Comparison of ENCODE assay signal across 12 mouse cellular contexts in genomic region chr4:77155561-77155960, GRCm38 (mm10).
DNase-seq lines count a peak whose midpoint lies in the region; ATAC-seq lines count a peak whose summit lies in the region.
"Had no signal": no experiment of that assay in that cellular context is flagged by ENCODE, and none has a peak within 500 bp of the region (broad histone marks: within the 10 kb centered on the region; RNA-seq: fewer than 3 reads in every experiment).

No protein-coding gene starts in this region.

- H3K4me2 ChIP-seq in forebrain, embryonic 15.5 days (replicated peaks): no peak overlapping the region
- no peak overlapping the region for H3K4me2 ChIP-seq in forebrain, embryonic 11.5 days (ENCODE audit: low read depth, low read length, severe bottlenecking)
- H3K4me2 ChIP-seq: heart, embryonic 15.5 days had no signal

- H3K4me1 ChIP-seq in forebrain, embryonic 15.5 days: 0 out of 2 replicates have a peak, but pooled peaks cover 2% of the 10 kb centered on the region
- no peaks in the 10 kb centered on the region for H3K4me1 ChIP-seq in forebrain, embryonic 11.5 days (replicated peaks; ENCODE audit: control insufficient read depth, insufficient read depth, low read length)
- H3K4me1 ChIP-seq: heart, embryonic 15.5 days; megakaryocyte, embryonic 14.5 days had no signal

- 0 out of 2 replicates have a peak overlapping the region, but pooled peaks have one; percentile 43 for H3K27ac ChIP-seq in forebrain, embryonic 15.5 days (replicated peaks)
- H3K27ac ChIP-seq in forebrain, embryonic 11.5 days (ENCODE audit: low read depth, low read length): no peak overlapping the region
- H3K27ac ChIP-seq: heart, embryonic 15.5 days had no signal

- intact Hi-C loops in left cerebral cortex, postnatal 25 days (cut with DNase I): no loop called here

- ATAC-seq in forebrain, embryonic 15.5 days (replicated peaks): peak; percentile 85
- no peak for ATAC-seq in forebrain, embryonic 11.5 days (replicated peaks; ENCODE audit: low FRiP score)

- no peak for DNase-seq in forebrain, embryonic 11.5 days (ENCODE audit: low spot score)
- DNase-seq in cerebellum, adult 18-20 months: peak; percentile 42 to 48
- peak; percentile 55 to 80 for DNase-seq in frontal cortex, adult 2 months (ENCODE audit: extremely low spot score in 1 of 2, low spot score in 1 of 2)
- peak; percentile 29 to 89 for DNase-seq in left cerebral cortex, postnatal 25 days (ENCODE audit: low spot score in 2 of 2)
- no peak for DNase-seq in ovary, postnatal 10 days (ENCODE audit: low spot score)
- no peak for DNase-seq in gastrocnemius, adult 8-10 months (ENCODE audit: low spot score in 2 of 2)
- DNase-seq in adipocyte (ENCODE audit: low spot score): no peak
- DNase-seq: embryo, embryonic 11 days; thymus, adult 18-20 months had no signal

- no peak overlapping the region for H3K9ac ChIP-seq in forebrain, embryonic 15.5 days (replicated peaks)
- no peak overlapping the region for H3K9ac ChIP-seq in forebrain, embryonic 11.5 days (ENCODE audit: low read length)
- H3K9ac ChIP-seq: heart, embryonic 15.5 days had no signal

- no peaks in the 10 kb centered on the region for H3K9me3 ChIP-seq in forebrain, embryonic 15.5 days
- H3K9me3 ChIP-seq in forebrain, embryonic 11.5 days (ENCODE audit: control insufficient read depth, low read length): no peaks in the 10 kb centered on the region
- H3K9me3 ChIP-seq: heart, embryonic 15.5 days; megakaryocyte, embryonic 14.5 days had no signal

- no peaks in the 10 kb centered on the region for H3K36me3 ChIP-seq in forebrain, embryonic 15.5 days
- H3K36me3 ChIP-seq in forebrain, embryonic 11.5 days (ENCODE audit: control insufficient read depth, insufficient read depth, low read length): no peaks in the 10 kb centered on the region
- H3K36me3 ChIP-seq: heart, embryonic 15.5 days had no signal

- no peak overlapping the region for H3K4me3 ChIP-seq in forebrain, embryonic 15.5 days
- no peak overlapping the region for H3K4me3 ChIP-seq in forebrain, embryonic 11.5 days (ENCODE audit: low read depth, low read length)
- H3K4me3 ChIP-seq: heart, embryonic 15.5 days; megakaryocyte, embryonic 14.5 days had no signal

- 48% methylated on average over 2 of the region's 2 CpGs for WGBS in forebrain, embryonic 15.5 days
- WGBS in forebrain, embryonic 11.5 days: 91% methylated on average over 2 of the region's 2 CpGs

- no peaks in the 10 kb centered on the region for H3K27me3 ChIP-seq in forebrain, embryonic 15.5 days
- no peaks in the 10 kb centered on the region for H3K27me3 ChIP-seq in forebrain, embryonic 11.5 days (ENCODE audit: control insufficient read depth, insufficient read depth, low read length)
- H3K27me3 ChIP-seq: heart, embryonic 15.5 days; megakaryocyte, embryonic 14.5 days had no signal

Comparison
In these comparisons a context has a peak if more than half of its experiments do, and no peak if none do; other contexts are left out.
1. DNase-seq: peak in cerebellum, adult 18-20 months (2 of 2), frontal cortex, adult 2 months (2 of 2) and left cerebral cortex, postnatal 25 days (2 of 2); none in forebrain, embryonic 11.5 days (single experiment), ovary, postnatal 10 days (single experiment), gastrocnemius, adult 8-10 months (0 of 2) and adipocyte (single experiment).